Mouse (Mus musculus) heart, postnatal 14 days (tissue): Measurements from ENCODE around the gene Ctsd. TPM values are rescaled to one million over a fixed set of nuclear protein-coding genes. Genes with fewer than 3 reads are reported as not detected.
"Not testable (repeated sequence)": the region's sequence is repeated elsewhere in the genome, so short reads cannot be mapped to it uniquely, and the experiment has no call there.

ENCODE experiments used
- DNase-seq, 2 experiments: peaks; one replicate each; pipeline ENCODE4 v3.0.0; 2021 to 2022
- intact Hi-C: fragments of 180-260 bp; cut with DNase I; formaldehyde crosslinking; loops from one replicate; pipeline ENCODE4 v1.15.1; 2025
- long read RNA-seq, 2 experiments: library from polyadenylated mRNA; stranded (forward); transcript quantifications; one replicate each; pipeline ENCODE4 v2.0.0; 2021
- total RNA-seq, 2 experiments: library from RNA; stranded (reverse); gene quantifications; 2 replicates each; pipeline ENCODE4 v1.2.3; 2021

Ctsd gene
- total RNA-seq = 100 to 1,000 TPM; 572 to 613 TPM
- long read RNA-seq, experiment 1, transcript Ctsd-202 (9 exons, 2,127 nt) = major isoform, 1,597 of 1,771 reads
- long read RNA-seq, experiment 1, partial matches to known transcripts = 144 of 1,771 reads
- long read RNA-seq, experiment 1, other reads (novel, unspliced or antisense) = 30 of 1,771 reads
- long read RNA-seq, experiment 2, transcript Ctsd-202 (9 exons, 2,127 nt) = major isoform, 1,319 of 1,461 reads
- long read RNA-seq, experiment 2, partial matches to known transcripts = 118 of 1,461 reads
- long read RNA-seq, experiment 2, other reads (novel, unspliced or antisense) = 24 of 1,461 reads

DNA sequence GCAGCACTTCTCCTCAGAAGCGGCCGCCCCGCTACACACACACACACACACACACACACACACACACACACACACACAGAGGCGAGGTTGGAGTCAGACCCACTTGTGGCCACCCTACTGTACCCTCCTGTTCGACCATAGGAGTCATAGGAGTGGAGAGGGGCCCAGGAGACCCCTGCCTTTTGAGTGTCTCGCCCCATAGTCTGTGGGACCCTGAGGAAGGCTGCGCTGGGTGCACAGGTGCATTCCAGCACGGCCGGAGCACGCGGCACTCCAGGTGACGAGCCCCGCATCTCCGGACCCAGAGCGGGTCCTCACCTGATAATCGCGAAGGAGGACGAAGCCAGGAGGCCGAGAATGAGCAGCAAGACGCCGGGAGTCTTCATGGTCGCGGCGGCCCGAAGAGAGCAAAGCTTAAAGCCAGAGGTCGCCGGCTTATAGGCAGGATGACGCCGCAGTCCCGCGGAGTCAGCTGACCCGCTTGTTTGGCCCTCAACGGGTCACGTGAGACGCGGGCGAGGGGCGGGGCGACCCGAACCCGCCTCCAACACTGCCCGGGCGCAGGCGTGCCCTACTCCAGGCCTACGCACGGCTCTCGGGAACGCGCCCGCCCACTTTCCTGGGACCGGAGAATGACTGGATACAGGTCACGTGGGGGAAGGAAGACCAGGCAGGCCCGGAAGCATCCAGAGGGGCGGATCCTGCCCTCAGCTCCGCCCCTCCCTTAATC, at the start of gene Ctsd:
TSS of gene Ctsd (minus strand) at position 620 of the 730 bp plus-strand sequence.
- DNase-seq = peak; percentile 97 to 98
- intact Hi-C loops = no loop called here

DNA sequence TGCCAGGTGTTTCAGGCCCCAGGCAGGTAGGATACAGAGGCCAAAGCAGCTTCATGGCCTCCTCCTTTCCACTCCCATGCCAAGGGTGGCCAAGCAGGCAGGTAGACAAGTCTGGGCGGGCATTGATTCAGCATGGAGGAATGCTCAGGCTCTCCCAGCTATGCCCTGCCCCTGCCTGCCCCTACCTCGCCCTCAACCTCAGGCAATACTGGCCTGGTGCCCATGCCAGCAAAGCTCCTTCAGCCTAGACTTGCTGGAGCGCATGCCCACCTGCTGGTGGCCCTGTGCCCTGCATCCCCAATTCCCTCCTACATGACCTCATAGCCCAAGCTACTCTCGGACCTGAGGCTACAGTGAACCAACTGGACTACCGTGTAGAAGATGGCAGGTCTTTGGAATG, 49.5 kb upstream of the Ctsd start:
- intact Hi-C loops = loop anchor here (5.0 kb wide), 1 partner anchor 120 kb away; no protein-coding TSS in a partner anchor
- DNase-seq = no peak

DNA sequence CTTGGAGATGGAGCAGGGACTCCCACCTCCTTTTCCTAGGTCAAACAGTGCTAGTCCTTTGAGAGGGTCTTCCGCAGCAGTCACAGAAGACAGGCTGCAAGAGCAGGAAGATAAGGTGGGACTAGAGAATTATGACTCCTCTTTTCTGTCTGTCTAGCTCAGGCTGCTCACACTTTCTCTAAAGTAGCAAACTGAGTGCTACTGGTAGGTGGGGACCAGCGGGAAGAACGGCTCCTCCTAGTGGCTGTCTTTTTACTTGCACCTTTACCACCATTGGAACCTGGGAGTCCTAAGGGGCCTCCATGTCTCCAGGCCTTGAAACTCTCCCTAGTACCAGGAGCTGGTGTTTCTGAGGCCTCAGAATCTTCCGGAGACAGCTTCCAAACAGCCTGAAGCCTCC, 47.7 kb upstream of the Ctsd start:
- DNase-seq = peak; percentile 66 to 86

DNA sequence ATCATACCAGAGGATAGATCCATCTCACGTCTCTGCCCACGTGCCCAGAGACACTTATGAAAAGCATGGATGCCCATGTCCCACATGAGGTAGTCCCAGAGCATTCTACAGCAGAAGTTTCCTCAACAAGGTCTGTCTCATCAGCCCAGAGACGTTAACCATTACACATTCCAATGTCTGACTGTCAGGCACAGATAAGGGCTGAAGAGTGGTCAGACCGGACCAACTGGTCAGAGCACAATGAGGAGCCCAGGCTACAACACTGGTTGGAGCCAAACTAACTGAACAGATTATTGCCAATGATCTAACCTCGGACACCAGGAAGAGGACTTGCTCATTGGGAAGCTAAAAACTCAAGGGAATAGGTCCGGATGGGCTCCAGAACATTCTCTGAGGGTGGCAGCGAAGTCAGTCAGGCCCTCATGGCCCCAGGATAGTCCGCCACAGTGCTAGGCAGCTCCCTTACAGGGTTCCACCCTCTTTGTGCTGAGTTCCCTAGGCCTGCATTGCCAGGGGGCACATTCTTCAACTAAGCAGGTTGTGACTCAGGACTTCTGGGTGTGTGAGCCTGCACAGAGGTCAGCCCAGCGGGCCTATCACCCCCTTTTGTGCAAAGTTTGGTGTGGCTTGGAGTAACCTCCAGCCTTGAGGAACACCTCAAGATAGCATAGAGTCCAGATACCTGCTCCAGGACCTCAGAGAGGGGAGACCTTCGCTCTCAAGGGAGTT, 46.5 kb upstream of the Ctsd start, which contains the start of gene Syt8:
TSS of gene Syt8 (plus strand) at position 714 of the 729 bp plus-strand sequence.
- no peak for DNase-seq
- intact Hi-C loops = loop anchor here (5.0 kb wide), 1 partner anchor 62 kb away; the partner anchor contains the start of gene Ifitm10

More for the DNA sequence above, 47.7 kb upstream of the Ctsd start:
- intact Hi-C loops = loop anchor here (1.0 to 5.0 kb wide), 2 partner anchors 101 to 118 kb away; no protein-coding TSS in a partner anchor

DNA sequence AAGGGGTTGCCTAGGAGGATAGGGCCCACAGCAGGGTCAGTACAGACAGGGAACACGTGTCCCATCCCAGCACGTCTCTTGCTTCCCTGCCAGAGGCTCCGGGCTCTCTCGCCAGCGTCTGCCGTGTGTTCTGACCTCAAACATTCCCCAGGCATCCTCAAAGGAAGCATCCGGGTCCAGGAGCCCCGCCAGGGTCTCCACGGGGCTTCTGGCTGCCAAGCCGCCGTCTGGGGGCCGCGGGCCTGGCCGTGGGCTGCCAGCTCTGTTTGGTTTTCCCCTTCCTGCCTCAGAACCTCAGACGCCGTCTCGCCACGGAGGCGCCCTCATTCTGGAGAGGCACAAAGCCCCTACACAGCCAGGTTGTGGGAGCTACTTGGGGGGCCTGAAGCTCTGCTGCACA, 45.8 kb upstream of the Ctsd start:
- intact Hi-C loops = loop anchor here (5.0 kb wide), 1 partner anchor 61 kb away; the partner anchor contains the start of gene Ifitm10
- no peak for DNase-seq

DNA sequence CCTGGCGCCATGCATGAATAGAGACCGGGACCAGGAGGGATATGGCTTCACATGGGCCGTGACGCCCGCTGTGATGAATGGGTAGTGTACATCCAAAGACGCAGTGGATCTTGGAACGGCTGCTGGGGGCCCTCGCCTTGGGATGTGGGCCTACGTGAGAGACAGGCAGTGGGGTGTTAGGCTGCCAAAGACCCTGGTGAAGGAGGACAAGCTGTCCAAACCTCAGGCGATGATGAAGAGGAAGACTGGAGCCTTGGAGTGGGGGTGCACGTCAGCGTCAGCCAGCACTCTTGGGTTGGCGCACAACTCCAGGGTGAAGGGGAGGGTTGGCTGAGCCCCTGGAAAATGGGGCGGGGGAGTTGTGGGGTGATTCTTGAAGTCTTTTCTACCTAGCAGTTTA, 43.3 kb upstream of the Ctsd start:
- intact Hi-C loops = loop anchor here (5.0 kb wide), 1 partner anchor 59 kb away; the partner anchor contains the start of gene Ifitm10
- DNase-seq = no peak

DNA sequence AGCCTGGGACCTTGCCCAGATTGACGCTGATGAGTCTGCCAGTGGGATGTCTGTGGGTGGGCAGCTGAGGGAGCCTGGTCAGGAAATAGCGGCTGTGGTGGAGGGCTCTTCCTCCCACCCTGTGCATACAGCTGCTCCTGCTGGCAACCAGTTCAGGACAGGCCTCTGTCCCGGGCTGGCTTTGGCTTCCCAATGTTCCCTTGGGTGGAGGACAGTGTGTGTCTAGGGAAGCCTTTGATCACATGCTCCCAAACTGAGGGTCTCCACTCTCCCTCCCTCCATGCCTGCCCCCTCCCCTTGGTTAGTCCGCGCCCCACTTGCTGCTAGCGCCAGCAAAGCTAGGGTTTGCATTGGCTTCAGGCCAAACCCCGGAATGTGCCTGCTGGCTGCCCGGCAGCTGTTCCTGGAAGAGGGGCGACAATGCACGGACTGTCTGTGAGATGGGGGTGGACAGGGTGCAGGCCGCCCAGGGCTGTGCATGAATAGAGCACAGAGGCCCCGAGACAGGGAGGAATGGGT, 42.4 kb upstream of the Ctsd start:
- intact Hi-C loops = loop anchor here (5.0 kb wide), 1 partner anchor 58 kb away; the partner anchor contains the start of gene Ifitm10
- DNase-seq = peak; percentile 43 to 62

DNA sequence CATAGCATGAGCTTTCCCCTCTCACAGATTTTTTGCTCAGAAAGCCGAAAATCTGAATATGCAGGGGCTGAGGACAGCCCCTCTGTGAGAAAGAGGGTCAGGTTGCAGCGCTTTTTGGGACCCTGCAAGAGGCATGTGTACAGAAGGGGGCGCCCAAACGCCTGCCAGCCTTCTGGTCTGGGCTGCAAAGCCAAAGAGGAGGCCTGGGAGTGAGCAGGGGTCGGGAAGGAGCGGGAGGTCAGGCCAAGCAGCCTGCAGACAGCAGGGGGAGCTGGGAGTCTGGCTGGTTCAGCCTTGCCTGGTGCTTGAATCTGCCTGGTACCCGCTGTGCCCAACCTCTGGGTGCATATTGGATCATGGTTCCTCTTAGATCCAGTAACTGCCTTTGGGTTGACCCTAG, 40.4 kb upstream of the Ctsd start:
- peak; percentile 44 to 53 for DNase-seq
- intact Hi-C loops = no loop called here

DNA sequence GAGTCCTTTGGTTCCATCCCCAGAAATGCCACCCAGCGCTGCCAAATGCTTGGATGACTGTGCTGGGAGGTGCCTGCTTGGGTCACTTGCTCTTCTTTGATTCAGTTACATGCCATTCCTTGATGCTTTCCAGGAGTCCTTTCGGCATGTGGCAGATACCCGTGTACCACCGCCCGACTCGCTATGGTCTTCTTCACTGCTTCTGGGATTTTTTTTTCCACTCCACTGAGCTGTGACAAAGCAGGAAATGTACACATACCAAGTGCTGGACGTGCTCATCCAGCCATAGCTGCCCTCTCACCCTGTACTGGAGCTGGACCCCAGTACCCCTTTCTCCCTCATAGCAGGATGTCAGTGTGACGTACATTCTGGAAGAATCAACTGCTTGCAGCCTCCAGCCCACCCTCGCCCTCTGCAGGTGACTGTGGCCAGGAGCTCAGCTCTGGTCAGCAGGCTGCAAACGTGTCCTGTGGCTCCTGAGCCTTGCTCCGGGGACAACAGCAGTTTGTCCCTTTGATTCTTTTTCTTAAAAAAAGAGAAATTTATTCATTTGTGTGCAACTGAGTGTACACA, 37.9 kb upstream of the Ctsd start:
- DNase-seq = peak; percentile 51 to 59
- intact Hi-C loops = no loop called here

DNA sequence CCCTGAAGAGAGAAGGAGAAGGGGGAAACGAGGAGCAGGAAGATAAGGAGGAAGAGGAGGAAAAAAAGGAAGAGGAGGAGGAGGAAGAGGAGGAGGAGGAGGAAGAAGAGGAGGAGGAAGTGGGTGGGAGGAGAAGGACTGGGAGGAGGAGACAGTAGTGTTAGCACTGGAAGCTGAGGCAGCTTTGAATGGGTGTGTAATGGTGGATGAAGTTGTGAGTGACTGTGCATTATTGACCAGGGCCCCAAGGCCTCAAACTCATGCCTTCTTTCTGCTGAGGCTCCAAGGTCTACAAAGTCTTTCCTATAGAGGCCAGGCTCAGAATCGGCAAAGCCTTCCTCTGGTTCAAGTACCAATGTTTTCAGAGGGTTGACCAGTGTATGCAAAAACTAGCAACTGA, 34.0 kb upstream of the Ctsd start:
- DNase-seq = no peak
- intact Hi-C loops = no loop called here

DNA sequence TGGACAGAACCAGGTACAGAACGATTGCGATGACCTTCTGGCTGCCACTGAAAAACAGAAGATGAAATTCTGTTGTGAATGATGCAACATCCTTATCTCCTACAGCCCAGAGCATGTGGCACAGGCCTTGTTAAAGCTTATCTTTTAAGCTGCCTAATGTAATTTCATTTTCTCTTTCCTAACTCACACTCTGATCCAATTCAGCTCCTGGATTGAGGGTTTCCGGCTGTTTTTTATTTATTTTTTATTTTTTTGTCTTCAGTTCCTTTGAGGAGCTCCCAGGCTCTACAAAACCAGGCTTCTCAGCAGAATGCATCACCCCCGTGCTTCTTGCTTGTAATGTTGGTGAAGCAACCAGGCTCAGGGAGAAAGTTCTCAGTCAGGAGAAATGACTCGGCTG, 32.0 kb upstream of the Ctsd start:
- DNase-seq = no peak
- intact Hi-C loops = no loop called here

DNA sequence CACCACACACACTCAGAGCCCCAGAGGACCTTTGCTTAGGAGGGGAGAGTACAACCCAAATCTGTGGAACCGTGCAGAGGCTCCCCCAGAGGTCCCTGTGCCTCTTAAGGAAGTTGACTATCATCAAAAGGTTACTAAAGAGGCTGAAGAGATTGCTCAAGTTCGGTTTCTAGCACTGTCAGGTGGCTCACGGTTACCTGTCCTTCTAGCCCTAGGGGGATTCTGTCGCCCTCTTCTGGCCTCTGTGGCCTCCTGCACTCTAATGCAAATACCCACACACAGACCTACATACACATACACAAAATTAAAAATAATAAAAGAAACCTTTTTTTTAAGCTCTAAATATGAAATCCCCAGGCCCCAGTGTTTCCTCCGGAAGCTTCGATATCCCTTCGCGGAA, 30.8 kb upstream of the Ctsd start:
- intact Hi-C loops = no loop called here
- no peak for DNase-seq

DNA sequence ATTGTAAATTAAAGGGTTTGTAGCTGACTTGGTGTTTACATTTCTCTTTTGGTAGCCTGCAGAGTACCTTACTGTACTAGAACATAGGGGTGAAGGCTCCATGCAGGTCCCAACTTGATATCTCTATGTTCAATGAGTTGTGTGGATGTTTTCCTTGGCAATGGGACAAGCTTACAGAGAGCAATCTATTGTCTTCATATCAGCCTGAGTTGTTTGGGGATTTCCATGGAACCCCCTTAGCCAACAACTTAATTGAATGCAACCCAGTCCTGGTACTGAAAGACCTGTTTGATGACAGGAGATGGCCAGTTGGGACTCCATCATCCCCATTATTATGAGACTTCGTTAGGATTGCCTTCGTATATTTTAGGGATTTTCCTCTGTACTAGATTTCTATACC, 30.2 kb upstream of the Ctsd start:
- intact Hi-C loops = no loop called here
- DNase-seq = no peak

DNA sequence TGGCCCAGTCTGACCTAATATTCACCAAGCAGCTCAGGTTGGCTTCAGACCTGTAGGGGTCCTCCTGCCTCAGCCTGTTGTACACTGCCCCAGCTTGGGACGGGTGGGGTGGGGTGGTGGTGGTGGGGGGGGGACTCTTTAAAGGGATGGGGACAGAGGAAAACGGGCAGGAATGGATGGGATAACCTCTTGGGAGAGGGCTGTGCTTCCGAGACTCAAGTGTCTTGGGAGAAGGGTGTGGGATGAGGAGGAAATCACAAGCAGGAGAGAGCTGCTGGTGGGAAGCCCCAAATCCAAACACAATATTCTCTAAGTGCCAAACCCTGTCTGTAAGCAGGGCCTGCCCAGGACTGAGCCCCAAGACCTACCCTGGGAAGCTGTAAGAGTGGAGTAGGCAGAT, 28.4 kb upstream of the Ctsd start:
- no peak for DNase-seq
- intact Hi-C loops = no loop called here

DNA sequence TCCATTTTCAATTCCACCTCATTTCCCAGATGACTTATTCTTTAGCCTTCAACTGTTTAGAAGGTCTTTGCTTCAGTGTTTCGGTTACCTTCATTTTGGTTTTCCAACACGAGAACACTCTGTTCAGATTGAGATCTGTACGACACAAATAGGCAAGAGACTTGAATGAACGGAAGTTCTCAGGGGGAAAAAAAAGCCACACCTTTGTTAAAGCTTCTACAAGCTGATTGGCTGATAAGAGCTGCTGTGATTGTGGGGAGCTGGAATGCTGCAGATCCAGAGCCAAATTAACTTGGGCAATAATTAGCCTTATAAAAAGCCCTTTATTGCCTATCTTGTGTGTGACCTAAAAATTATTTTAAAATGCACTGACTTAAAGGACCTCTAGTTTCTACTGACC, 27.5 kb upstream of the Ctsd start:
- DNase-seq = no peak
- intact Hi-C loops = no loop called here

DNA sequence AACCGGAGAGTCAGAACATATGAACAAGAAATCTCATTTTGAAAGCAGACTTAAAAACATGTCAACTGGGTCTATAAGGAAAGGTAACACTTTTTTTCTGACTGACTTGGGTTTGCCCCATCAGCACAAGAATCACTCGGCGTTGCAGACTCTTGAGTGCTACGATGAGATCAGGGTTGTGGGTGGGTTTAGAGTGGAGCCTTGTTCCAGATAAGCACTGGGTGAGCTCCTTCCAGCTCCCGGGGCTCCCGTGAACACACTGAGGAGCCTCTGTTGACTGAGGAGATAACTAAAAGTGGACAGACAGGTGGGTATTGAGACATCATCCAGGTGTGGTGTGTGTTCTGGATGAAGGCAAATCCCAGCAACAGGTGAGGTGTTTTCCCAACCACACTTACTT, 25.4 kb upstream of the Ctsd start:
- intact Hi-C loops = no loop called here
- no peak for DNase-seq

DNA sequence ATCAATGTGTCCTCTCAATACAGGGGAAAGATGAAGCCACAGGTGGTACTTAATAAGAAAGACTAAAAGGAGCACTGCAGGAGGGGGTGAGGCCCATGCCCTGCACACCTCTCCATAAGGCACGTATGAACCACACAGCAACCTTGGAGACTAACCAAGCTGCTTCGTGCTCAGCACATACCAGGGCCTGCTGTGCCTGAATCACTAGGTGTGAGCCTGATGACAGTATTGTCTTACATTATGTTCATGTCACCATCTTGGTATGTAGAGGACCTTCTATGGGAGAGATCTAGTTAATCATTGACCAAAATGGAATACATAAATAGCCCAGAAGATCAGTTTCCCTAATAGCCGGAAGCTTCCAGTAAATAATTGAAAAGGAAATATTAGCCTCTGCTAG, 21.8 kb upstream of the Ctsd start:
- no peak for DNase-seq
- intact Hi-C loops = no loop called here

DNA sequence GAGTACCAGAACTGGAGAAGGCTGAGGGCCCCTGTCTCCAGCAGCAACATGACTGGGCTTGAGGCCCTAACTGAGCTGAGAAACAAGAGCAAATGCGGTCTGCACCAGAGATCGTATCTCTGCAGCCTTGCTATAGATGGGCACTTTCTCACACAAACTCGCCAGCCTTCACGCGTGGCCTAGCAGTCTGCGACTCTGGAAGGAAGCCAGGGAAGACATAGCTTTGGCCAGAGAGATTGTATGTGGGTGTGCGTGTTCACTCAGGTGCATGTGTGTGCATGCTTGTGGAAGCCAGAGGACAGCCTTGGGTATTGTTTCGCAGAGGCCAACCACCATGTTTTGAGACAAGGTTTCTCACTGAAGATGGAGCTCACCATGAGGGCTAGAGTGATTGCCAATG, 20.8 kb upstream of the Ctsd start:
- intact Hi-C loops = no loop called here
- DNase-seq = no peak

DNA sequence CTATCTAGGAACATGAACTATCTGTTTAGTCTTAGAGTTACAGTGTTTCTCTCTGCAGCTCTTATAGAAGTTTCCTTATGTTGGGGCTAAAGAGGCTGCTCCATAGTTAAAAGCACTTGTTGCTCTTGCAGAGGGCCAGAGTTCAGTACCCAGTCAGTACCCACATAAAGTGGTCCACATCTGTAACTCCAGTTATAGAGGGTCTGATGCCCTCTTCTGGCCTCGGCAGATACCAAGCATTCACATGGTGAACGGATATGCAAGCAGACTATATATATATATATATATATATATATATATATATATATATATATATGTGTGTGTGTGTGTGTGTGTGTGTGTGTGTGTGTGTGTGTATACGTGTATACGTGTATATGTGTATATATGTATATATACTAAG, 20.1 kb upstream of the Ctsd start:
- no peak for DNase-seq
- intact Hi-C loops = no loop called here

DNA sequence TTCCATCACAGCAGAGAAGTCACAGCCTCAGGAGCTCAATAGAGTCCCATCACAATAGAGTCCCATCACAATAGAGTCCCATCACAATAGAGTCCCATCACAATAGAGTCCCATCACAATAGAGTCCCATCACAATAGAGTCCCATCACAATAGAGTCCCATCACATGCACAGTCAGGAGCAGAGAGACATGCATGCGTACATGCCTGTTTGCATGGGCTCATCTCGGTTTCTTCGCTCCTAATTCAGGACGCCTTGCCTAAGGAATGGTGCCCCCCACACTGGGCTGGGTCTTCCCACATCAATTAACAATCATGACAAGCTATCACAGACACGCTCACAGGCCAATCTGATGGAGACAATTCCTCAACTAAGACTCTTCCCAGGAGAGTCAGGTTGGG, 17.3 kb upstream of the Ctsd start:
- DNase-seq, intact Hi-C loops: not testable (repeated sequence)
